Mouse (Mus musculus) ZHBTc4 (cell line): ENCODE measurements around the gene Cytl1.

Experiments used
- DNase-seq: peaks from one replicate; pipeline ENCODE4 v3.0.0-alpha.2; 2011; ENCODE audit warnings: low read depth, low spot score

Gene Cytl1

GRCm38 (mm10) chr5:37735224-37735623 lies at the start of gene Cytl1:
Cytl1 (plus strand) TSS chr5:37735519.
- DNase-seq: no peak

- no peak for DNase-seq
Observed at GRCm38 (mm10) chr5:37692759-37693158, 42.6 kb upstream of the Cytl1 start.

- DNase-seq: peak; percentile 40
Observed at GRCm38 (mm10) chr5:37695773-37696172, 39.5 kb upstream of the Cytl1 start.

DNA sequence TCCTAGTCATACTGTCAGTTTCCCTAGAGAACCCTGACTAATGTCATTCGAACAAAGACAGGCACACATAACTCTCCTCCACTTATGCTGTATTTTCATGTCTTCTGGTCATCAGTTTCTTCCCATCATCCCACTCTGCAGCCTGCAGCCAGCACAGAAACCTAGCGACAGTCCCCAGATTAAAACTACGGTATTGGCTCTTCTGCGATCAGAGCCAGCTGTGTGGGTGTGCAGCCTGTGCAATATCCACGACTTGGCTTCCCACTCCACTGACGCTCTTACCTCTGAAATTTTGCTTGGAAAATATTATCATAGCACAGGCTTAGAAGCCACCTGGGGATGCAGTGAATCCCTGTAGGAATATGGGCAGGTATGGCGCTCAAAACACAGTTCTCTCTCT lies 38.0 kb upstream of the Cytl1 start:
- DNase-seq: no peak

DNA sequence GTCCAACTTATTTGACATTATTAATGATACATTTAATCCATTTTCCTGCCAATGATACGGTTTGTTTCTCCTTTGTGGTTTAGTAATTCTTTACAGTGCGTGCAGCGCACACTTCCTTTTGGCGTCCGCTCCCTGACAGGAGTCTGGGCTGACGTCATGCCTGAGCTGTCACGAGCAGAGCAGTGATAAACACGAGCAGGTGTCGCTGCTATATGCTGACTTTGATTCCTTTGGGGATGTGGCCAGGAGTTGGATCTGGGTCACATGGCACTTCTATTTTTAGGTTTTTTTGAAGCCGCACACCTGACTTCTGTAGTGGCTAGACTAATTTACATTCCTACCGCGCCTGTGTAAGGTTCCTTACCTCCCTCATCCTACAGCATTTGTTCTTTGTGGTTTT lies 35.6 kb upstream of the Cytl1 start:
- DNase-seq: no peak

DNA sequence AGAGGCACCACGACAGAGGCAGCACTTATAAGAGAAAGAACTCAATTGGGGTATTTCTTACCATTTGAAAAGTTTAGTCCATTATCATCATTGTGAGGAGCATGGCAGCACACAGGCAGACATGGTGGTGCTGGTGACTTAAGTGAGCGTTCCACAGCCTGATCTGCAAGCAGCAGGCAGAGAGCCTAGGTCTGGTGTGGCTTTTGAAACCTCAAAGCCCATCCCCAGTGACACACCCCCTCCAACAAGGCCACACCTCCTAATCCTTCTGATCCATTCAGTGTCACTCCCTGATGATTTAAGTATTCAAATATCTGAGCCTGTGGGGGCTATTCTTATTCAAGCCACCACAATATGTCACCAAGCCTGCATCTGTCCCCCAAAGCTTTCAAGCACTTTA lies 30.4 kb upstream of the Cytl1 start:
- DNase-seq: no peak

DNA sequence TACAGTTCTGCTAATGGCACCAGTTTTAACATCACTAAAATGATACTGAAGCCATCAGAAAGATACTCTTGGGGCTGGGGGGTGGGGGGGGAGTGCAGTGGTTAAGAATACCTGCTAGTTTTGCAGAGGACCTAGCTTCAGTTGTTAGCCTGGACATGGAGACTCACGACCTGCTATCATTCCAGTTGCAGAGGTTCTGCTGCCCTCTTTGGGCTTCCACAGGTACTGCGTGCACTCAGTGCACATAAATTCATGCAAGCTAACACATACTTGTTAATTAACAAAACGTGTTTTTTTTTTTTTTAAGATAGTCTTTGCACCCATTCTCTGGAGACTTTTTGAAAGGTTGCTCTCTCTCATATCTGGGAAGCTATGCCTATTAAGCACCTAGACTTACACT lies 27.2 kb upstream of the Cytl1 start:
- DNase-seq: peak; percentile 60

DNA sequence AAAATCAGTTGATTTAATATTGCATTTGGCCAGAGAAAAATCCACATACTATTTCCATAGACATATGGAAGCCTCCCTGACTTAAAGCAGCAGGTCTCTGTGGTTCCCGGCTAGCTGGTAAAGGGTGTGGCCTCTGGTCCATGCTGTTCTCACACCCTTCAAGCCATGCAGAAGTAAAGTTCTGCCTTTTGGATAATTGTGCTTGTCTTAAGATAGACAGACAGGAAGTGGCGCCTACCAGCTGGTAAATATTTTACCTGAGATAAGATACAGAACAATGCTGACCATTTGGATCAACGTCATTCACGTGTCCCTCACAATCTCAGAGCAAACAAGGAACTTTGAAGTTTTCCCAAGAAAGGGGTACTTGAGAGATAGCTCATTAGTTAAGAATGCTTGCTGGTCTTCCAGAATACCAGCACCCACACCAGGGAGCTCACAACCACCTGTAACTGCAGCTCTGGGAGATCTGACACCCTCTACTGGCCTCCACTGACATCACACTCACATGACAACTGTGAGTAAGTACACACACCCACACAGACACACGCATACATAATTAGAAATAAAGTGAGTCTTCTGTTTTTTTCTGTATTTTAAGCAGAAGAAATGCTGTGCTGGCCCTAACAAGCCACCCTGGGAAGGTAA lies 25.9 kb upstream of the Cytl1 start:
- peak; percentile 12 for DNase-seq

DNA sequence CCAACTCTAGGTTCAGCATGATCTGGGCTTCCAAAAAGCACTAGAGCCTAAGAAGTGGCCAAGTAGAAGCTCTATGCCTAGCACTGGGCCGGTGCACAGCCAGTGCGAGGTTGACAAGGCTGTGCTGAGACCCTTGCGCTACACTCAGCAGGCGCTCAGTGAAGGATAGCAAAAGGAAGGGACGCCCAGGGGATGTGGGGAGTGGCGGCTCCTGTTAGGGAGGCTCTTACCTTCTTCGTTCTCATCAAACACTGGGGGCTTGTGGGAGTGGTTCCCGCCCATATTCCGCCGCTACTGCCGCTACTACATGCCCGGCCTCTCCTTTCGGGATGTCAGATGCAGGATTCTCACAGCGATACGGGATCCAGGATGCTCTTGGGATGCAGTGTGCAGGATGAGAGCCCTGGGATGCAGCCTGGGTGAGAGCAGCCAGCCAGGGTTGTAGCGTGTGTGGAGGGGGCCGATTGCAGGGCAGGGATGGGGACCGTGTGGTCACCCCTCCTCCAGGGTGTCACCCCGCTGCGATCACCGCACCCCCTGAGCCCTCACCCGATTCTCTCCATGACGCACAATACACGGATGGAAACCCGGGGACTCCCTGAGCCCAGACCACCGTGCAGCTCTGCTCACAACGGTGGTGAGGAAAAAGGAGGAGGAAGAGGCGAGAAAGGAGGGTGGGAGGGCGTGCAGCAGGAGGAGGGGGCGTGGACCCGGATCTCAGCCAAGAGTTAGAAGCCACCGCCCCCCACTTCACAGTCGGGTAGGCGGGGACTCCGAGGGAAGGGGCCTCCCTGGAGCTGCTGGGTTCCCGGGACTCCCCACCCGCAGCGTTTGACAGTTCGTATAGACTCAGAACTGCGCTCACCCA lies 18.6 kb upstream of the Cytl1 start, which contains the start of gene Stk32b:
Gene Stk32b, minus strand, starts transcription at position 667 of the 868 bp plus-strand sequence.
- peak; percentile 84 for DNase-seq

GRCm38 (mm10) chr5:37717384-37717963 lies 17.8 kb upstream of the Cytl1 start:
- peak; percentile 57 for DNase-seq

GRCm38 (mm10) chr5:37720670-37721069 lies 14.6 kb upstream of the Cytl1 start:
- DNase-seq: no peak

DNA sequence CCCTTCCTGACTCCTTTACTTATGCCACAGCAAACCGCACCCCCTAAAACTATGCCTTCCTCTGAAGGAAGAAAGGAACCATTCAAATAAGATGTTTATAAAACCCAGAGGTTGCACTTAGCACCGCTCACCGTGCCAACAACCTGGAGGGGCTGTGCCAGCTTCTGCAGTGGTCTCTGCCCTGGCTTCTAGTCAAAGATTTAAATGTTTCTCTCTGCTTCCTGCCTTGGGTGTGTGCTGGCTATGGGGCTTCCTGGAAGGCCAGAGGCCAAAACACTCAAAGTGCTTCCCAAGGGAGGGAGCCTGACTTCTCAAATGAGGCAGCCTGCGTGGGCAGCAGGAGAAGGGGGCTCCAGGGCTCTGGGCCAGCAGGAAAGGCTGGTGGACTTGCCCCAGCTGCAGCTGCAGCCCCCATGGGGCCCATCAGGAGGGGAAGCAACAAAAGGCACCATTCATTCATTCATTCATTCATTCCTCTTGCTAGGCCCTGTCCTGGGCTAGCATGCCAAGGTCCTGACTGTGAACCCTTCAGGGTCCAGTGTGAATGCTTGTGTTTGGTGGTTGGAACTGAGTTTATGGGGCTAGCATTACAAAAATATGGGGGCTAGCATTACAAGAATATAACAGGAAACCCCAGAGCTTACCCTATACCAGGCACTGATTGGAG lies 10.0 kb upstream of the Cytl1 start:
- DNase-seq: no peak

DNA sequence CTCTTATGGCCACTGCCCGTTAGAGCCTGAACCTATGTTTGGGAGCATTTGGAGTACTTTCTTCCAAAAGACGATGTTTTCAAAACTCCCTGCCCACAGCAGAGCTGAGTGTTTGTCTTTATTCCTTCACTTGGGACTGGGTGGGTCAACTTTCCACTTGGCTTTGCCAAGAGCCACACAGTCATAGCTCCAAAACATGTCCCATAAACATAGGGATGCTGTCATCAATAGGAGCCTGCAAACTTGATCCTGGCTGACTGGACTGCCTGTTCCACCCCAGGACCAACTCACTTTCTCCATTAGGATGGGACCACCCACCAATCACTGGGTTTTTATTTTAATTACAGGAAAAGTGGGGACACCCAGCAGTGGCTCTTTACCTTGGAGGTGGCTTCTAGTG lies 4.5 kb upstream of the Cytl1 start:
- DNase-seq: no peak

GRCm38 (mm10) chr5:37736213-37736612 lies 894 bp downstream of the Cytl1 start:
- no peak for DNase-seq

DNA sequence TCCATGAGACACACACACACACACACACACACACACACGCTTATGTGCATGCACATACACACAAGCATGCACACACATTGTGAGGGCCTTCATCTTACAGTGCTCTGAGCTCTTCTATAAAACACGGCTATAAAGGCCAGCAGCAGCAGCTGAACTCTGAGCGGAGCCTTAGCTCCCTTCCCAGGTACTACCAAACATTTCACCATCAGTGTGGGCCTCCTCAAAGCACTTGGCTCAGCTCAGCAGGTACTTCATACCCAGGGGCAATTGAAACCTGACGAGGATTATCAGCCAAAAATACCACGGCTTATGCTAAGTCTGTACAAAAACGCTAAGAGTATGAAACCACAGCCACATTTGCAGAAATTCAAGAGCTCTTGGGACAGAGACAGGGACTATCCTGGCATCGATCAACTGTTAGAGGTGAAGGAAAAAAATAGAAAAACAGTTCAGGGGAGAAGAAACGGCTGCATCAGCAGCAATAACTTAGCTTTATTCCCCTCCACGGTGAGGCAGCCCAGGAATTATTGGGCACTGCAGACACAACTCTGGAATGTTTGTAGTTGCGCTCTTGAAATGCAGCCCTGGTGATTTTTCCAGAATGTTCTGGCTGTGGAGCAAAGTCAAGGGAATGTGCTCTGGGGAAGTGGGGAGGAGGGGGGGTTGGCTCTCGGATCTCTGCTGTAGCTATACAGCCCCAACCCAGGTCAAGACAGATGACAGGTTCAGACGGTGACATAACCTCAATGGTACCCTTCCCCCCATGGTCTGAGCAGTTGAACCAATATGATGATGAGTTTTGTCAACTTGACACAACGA lies 8.8 kb downstream of the Cytl1 start:
- DNase-seq: no peak

GRCm38 (mm10) chr5:37752027-37752967 lies 17.0 kb downstream of the Cytl1 start:
- DNase-seq: peak; percentile 72

DNA sequence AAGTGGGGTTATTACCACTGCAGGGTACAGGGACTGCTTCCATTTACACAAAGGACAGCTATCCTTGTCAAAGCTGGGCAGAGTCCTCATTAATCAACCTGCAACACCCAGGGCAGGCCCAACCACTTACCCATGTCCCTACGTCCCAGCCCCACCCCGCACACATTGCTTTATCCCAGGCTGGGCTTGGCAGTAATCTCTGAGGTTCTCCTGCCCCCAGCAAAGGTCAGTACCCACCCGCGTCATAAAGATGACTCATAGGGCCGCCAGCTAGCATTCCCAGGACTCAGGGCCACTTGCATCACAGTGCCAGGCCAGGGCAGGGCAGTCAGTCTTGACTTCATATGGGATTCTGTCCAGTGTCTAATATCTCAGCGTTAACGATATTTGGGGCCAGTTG lies 18.0 kb downstream of the Cytl1 start:
- DNase-seq: no peak

DNA sequence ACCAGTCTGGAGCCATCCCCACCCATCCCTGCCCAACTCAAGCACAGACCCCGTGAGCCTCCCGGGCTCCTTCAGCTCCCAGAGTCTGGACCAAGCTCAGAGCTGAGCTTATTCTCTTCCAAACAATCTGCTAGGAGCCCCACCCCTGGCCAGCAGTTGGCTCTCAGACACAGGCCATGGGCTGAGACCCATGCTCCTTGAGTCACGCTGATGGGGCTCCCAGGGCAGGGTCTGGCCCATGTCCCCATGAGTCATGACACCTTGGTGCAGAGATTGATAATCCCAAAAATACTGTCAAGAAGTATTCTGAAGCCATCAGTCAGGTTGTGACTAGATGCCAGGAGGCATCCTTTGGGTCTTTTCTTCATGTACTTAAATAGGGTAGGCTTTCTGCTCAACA lies 26.7 kb downstream of the Cytl1 start:
- no peak for DNase-seq

- no peak for DNase-seq
Observed at GRCm38 (mm10) chr5:37765851-37766250, 30.5 kb downstream of the Cytl1 start.

DNA sequence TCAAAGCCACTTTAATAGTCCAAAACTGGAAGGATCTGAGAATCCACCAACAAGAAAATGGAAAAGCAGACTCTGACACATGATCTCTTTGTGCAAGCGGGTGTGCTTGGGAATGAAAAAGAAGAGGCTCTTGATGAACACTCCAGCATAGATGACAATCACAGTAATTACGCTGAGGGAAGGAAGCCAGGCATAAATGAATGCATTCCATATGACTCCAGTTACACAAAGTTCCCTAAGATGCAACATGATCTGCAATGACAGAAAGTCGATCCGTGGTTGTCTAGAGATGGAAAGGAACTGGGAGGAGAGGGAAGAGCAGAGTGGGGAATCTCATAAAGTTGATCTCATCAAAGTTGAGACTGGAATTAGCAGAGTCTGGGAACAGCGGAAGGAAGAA lies 31.9 kb downstream of the Cytl1 start:
- no peak for DNase-seq
